Mouse (Mus musculus) liver, postnatal 0 days (tissue): ENCODE measurements around the gene Gmnn. TPM values are rescaled to one million over a fixed set of nuclear protein-coding genes. Genes with fewer than 3 reads are reported as not detected.

Source experiments
- ATAC-seq: fragments of 200-750 bp; cut with Nextera tagmentation; 2 replicates; pipeline ENCODE4 v1.8.0; 2017; ENCODE audit warnings: mild to moderate bottlenecking, moderate library complexity
- DNase-seq: peaks from one replicate; pipeline ENCODE4 v3.0.0-alpha.2; 2016
- H3K27ac ChIP-seq: fragments of 300-500 bp; sonication (generic); 2 replicates; pipeline ENCODE4 v1.5.1; 2014; ENCODE audit warnings: antibody characterized with exemption, moderate library complexity, mild to moderate bottlenecking, low read depth
- H3K27me3 ChIP-seq: fragments of 300-500 bp; sonication (generic); 2 replicates; pipeline ENCODE4 v1.6.1; 2014; ENCODE audit warnings: low read length, control low read depth, mixed read lengths; ENCODE audit not compliant: insufficient read depth
- H3K36me3 ChIP-seq: fragments of 300-500 bp; sonication (generic); replicated peaks from 2 replicates; pipeline ENCODE4 v1.6.1; 2014; ENCODE audit warnings: mild to moderate bottlenecking, control low read depth, low read length, moderate library complexity, mixed read lengths; ENCODE audit not compliant: insufficient read depth
- H3K4me1 ChIP-seq: fragments of 300-500 bp; sonication (generic); 2 replicates; pipeline ENCODE4 v1.6.1; 2014; ENCODE audit warnings: antibody characterized with exemption, mild to moderate bottlenecking, control low read depth; ENCODE audit not compliant: insufficient read depth
- H3K4me2 ChIP-seq: fragments of 300-500 bp; sonication (generic); 2 replicates; pipeline ENCODE4 v1.6.1; 2014; ENCODE audit warnings: low read depth, mild to moderate bottlenecking, low read length, moderate library complexity, mixed read lengths
- H3K4me3 ChIP-seq: fragments of 300-500 bp; sonication (generic); 2 replicates; pipeline ENCODE4 v1.5.1; 2014; ENCODE audit warnings: low read depth, low read length
- H3K9ac ChIP-seq: fragments of 300-500 bp; sonication (generic); replicated peaks from 2 replicates; pipeline ENCODE4 v1.6.1; 2014; ENCODE audit warnings: mild to moderate bottlenecking, moderate library complexity
- H3K9me3 ChIP-seq: fragments of 300-500 bp; sonication (generic); 2 replicates; pipeline ENCODE4 v1.6.1; 2016; ENCODE audit warnings: mild to moderate bottlenecking, control low read depth, low read length, mixed read lengths
- CTCF ChIP-seq: sonication (generic); IDR thresholded peaks from 2 replicates; pipeline ENCODE4 v1.5.1; 2016; ENCODE audit warnings: antibody characterized with exemption, low read depth
- EP300 ChIP-seq: IDR thresholded peaks from 2 replicates; pipeline ENCODE4 v1.6.1; 2016; ENCODE audit warnings: antibody characterized with exemption, low read depth, mild to moderate bottlenecking
- WGBS: fragments of 180-500 bp; shearing (Covaris S2); extraction: QIAGEN DNeasy Blood & Tissue Kit; methylation state at CpG from one replicate; pipeline ENCODE4 v1.1.7; 2014; ENCODE audit not compliant: insufficient replicate concordance; 5-methylcytosine and 5-hydroxymethylcytosine counted together
- polyA plus RNA-seq: library from polyadenylated mRNA; unstranded; fragments of >200 nt; fragmentation: Nextera tagmentation; extraction: Ambion mirVana; gene quantifications from 2 replicates; pipeline ENCODE4 v1.2.1, GENCODE M21; 2015

Gene Gmnn
- polyA plus RNA-seq, 1 experiment from 2014 or later: 69.1 TPM

DNA sequence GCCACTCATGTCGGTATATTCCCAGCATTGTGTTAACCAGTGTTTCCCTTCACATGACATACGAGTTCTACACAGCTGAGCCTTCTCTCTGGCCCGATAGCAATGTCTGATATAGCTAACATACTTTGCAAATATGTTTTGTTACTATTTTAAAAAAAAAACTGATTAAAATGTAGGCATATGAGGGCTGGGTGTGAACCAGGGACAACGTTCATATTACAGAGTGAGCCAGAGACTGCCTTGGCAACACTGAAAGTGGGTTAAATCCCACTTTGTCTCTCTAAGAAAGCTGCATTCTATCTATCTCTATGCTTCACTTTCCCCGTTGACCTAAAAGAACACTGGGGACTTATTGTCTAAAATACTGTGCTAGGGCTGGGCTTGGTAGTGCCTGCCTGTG lies 32.6 kb downstream of the Gmnn start:
- no peaks in the 10 kb centered on the region for H3K9me3 ChIP-seq

DNA sequence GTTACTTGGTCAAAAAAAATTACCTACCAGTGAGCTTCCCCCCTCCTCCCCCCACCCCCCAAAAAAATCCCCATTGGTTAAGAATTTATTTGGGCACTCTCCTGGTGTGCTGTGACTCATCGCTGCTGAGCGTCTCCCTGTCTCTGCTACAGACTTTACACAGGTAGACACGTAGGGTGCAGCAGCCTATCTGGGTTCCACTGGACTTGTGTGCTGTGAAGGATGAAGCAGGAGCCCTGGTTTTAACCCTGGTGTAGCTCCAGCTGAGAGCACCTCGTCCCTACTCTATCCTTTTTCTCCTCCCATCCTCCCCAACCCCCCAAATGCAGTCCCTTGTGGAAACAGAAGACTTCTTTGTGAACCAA lies 37.3 kb downstream of the Gmnn start:
- ATAC-seq (no peak), DNase-seq (no peak)
- WGBS: 71% methylated on average over 4 of the region's 4 CpGs
- no peaks in the 10 kb centered on the region for H3K9me3 ChIP-seq
- no peak overlapping the region for H3K27ac ChIP-seq
- peaks cover 4% of the 10 kb centered on the region; the same call in 1 of the 2 replicates for H3K36me3 ChIP-seq
- no peaks in the 10 kb centered on the region for H3K4me1 ChIP-seq
- no peak overlapping the region for H3K4me2 ChIP-seq
- TF ChIP-seq EP300: no peak
- TF ChIP-seq CTCF: no peak
- no peak overlapping the region for H3K4me3 ChIP-seq
- no peak overlapping the region for H3K9ac ChIP-seq
- no peaks in the 10 kb centered on the region for H3K27me3 ChIP-seq

More for the DNA sequence above, 32.6 kb downstream of the Gmnn start:
- Histone ChIP-seq H3K27ac (no peak overlapping the region), H3K9ac (no peak overlapping the region), H3K36me3 (peaks cover 8% of the 10 kb centered on the region), H3K4me2 (no peak overlapping the region), H3K27me3 (no peaks in the 10 kb centered on the region), H3K4me1 (no peaks in the 10 kb centered on the region), H3K4me3 (no peak overlapping the region)
- no peak for DNase-seq
- TF ChIP-seq EP300 (no peak), CTCF (no peak)
- no peak for ATAC-seq
- 85% methylated on average over 5 of the region's 5 CpGs for WGBS

GRCm38 (mm10) chr13:24723699-24724394 lies 37.9 kb downstream of the Gmnn start:
- DNase-seq: no peak
- Histone ChIP-seq H3K4me2 (no peak overlapping the region), H3K27me3 (no peaks in the 10 kb centered on the region), H3K9me3 (no peaks in the 10 kb centered on the region), H3K9ac (no peak overlapping the region), H3K4me3 (no peak overlapping the region), H3K27ac (no peak overlapping the region), H3K4me1 (no peaks in the 10 kb centered on the region), H3K36me3 (peaks cover 4% of the 10 kb centered on the region; the same call in 1 of the 2 replicates)
- 80% methylated on average over 8 of the region's 8 CpGs for WGBS
- TF ChIP-seq CTCF: no peak
- TF ChIP-seq EP300: no peak
- ATAC-seq: no peak

- Histone ChIP-seq H3K4me3 (no peak overlapping the region), H3K4me1 (no peaks in the 10 kb centered on the region), H3K9ac (no peak overlapping the region), H3K4me2 (no peak overlapping the region), H3K27ac (no peak overlapping the region), H3K9me3 (no peaks in the 10 kb centered on the region), H3K27me3 (no peaks in the 10 kb centered on the region), H3K36me3 (peaks cover 6% of the 10 kb centered on the region; the same call in 1 of the 2 replicates)
- no peak for ATAC-seq
- WGBS: 75% methylated on average over 10 of the region's 10 CpGs
- no peak for TF ChIP-seq CTCF
- TF ChIP-seq EP300: no peak
- no peak for DNase-seq
Observed at GRCm38 (mm10) chr13:24721502-24721901, 40.2 kb downstream of the Gmnn start.

DNA sequence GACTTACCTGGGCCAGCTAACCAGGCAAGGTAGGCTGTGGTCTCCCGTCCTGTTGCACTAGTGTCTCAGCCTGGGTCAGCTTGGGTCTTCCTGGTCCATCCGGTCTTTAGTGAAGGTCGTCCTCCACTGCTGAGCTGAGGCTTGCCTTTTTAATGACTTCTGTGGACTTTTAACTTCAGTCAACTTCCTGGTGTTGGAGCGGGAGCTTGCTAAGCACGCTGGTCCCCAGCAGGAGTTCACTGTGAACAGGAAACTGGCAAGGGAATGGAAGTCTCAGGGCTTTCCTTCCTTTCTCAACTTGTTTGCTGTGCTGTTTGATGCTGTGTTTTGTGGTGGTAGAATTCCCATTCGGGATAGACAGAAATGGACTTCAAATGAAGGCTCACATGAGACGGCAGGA lies 44.0 kb downstream of the Gmnn start:
- WGBS: 61% methylated on average over 7 of the region's 7 CpGs
- Histone ChIP-seq H3K4me3 (no peak overlapping the region), H3K36me3 (0 out of 2 replicates have a peak, but pooled peaks cover 3% of the 10 kb centered on the region), H3K9ac (no peak overlapping the region), H3K4me2 (no peak overlapping the region), H3K27me3 (no peaks in the 10 kb centered on the region), H3K4me1 (peaks cover 4% of the 10 kb centered on the region; the same call in 1 of the 2 replicates), H3K27ac (no peak overlapping the region), H3K9me3 (no peaks in the 10 kb centered on the region)
- ATAC-seq: no peak
- DNase-seq: no peak
- TF ChIP-seq EP300: no peak
- TF ChIP-seq CTCF: no peak

- no peak for ATAC-seq
- no peak overlapping the region for H3K4me3 ChIP-seq
- 0 out of 2 replicates have a peak, but pooled peaks cover 3% of the 10 kb centered on the region for H3K36me3 ChIP-seq
- DNase-seq: no peak
- H3K4me1 ChIP-seq: peaks cover 4% of the 10 kb centered on the region; the same call in 1 of the 2 replicates
- H3K9ac ChIP-seq: no peak overlapping the region
- TF ChIP-seq EP300 (no peak), CTCF (no peak)
- H3K9me3 ChIP-seq: no peaks in the 10 kb centered on the region
- no peaks in the 10 kb centered on the region for H3K27me3 ChIP-seq
- H3K4me2 ChIP-seq: no peak overlapping the region
- no peak overlapping the region for H3K27ac ChIP-seq
- 71% methylated on average over 9 of the region's 9 CpGs for WGBS
Observed at GRCm38 (mm10) chr13:24716441-24716840, 45.3 kb downstream of the Gmnn start.
